ENCODE assay signal across 18 mouse cellular contexts in genomic region chr17:57261796-57262195, GRCm38 (mm10). TPM values are rescaled to one million over a fixed set of nuclear protein-coding genes. Genes with fewer than 3 reads are reported as not detected.
DNase-seq lines count a peak whose midpoint lies in the region; ATAC-seq and TF ChIP-seq lines count a peak whose summit lies in the region.
"Had no signal": no experiment of that assay in that cellular context is flagged by ENCODE, and none has a peak within 500 bp of the region (broad histone marks: within the 10 kb centered on the region; RNA-seq: fewer than 3 reads in every experiment).

No protein-coding gene starts in this region.

- no peak for TF ChIP-seq CTCF in gastrocnemius, adult 2 months (IDR thresholded peaks at IDR 0.05)
- TF ChIP-seq CTCF in MEL (IDR thresholded peaks at IDR 0.05 in 2 of 3, conservative IDR thresholded peaks at IDR 0.05 in 1 of 3; ENCODE audit: control insufficient read depth in 1 of 3, insufficient read depth in 1 of 3, low read depth in 2 of 3, low read length in 3 of 3, poor library complexity in 1 of 3, severe bottlenecking in 1 of 3) = no peak

- H3K4me1 ChIP-seq in hindbrain, embryonic 13.5 days (replicated peaks) = no peaks in the 10 kb centered on the region
- no peaks in the 10 kb centered on the region for H3K4me1 ChIP-seq in hindbrain, embryonic 14.5 days (replicated peaks; ENCODE audit: control insufficient read depth, insufficient read depth, low read length)
- H3K4me1 ChIP-seq in MEL (ENCODE audit: control insufficient read depth in 1 of 2, insufficient read depth in 2 of 2, low read length in 2 of 2) = peaks cover 0 to 16% of the 10 kb centered on the region in 2 experiments; a peak in 3 of 4 replicates
- peaks cover 11% of the 10 kb centered on the region for H3K4me1 ChIP-seq in kidney, embryonic 15.5 days
- H3K4me1 ChIP-seq: forebrain, embryonic 15.5 days had no signal

- peaks cover 39% of the 10 kb centered on the region for H3K36me3 ChIP-seq in hindbrain, embryonic 13.5 days
- H3K36me3 ChIP-seq in hindbrain, embryonic 14.5 days (replicated peaks; ENCODE audit: control insufficient read depth, insufficient read depth) = peaks cover 8% of the 10 kb centered on the region; the same call in 1 of the 2 replicates
- H3K36me3 ChIP-seq in MEL (ENCODE audit: control insufficient read depth in 1 of 2, insufficient read depth in 2 of 2, low read length in 2 of 2) = peaks cover 0 to 4% of the 10 kb centered on the region in 2 experiments; a peak in 2 of 4 replicates
- H3K36me3 ChIP-seq in kidney, embryonic 15.5 days = peaks cover 70% of the 10 kb centered on the region

- H3K9me3 ChIP-seq in hindbrain, embryonic 13.5 days = no peaks in the 10 kb centered on the region
- no peaks in the 10 kb centered on the region for H3K9me3 ChIP-seq in hindbrain, embryonic 14.5 days (ENCODE audit: control insufficient read depth, low read length)
- H3K9me3 ChIP-seq in MEL (replicated peaks; ENCODE audit: insufficient read depth, low read length) = no peaks in the 10 kb centered on the region
- no peaks in the 10 kb centered on the region for H3K9me3 ChIP-seq in kidney, embryonic 15.5 days (replicated peaks)
- H3K9me3 ChIP-seq: embryonic facial prominence, embryonic 12.5 days; forebrain, embryonic 15.5 days; heart, embryonic 12.5 days had no signal

- no peaks in the 10 kb centered on the region for H3K27me3 ChIP-seq in hindbrain, embryonic 13.5 days
- no peaks in the 10 kb centered on the region for H3K27me3 ChIP-seq in hindbrain, embryonic 14.5 days (ENCODE audit: control insufficient read depth, insufficient read depth, low read length)
- H3K27me3 ChIP-seq in MEL (ENCODE audit: control insufficient read depth in 1 of 2, insufficient read depth in 2 of 2, low read length in 2 of 2) = no peaks in the 10 kb centered on the region
- H3K27me3 ChIP-seq in kidney, embryonic 15.5 days = no peaks in the 10 kb centered on the region
- H3K27me3 ChIP-seq: CH12.LX; embryonic facial prominence, embryonic 12.5 days; forebrain, embryonic 15.5 days; heart, embryonic 12.5 days had no signal

- DNase-seq in gastrocnemius, adult 2 months = peak; percentile 48
- no peak for DNase-seq in gastrocnemius, postnatal 25 days
- DNase-seq in hindbrain, embryonic 14.5 days (ENCODE audit: low spot score) = no peak
- DNase-seq in ES-CJ7 (ENCODE audit: low read depth, low spot score) (peak; percentile 50), MEL (ENCODE audit: low read depth, low spot score) (peak; percentile 40)
- DNase-seq: adrenal gland, postnatal 25 days; cerebellum, adult 2 months; cerebellum, postnatal 14 days; heart, adult 18-20 months; kidney, adult 2 months had no signal

- intact Hi-C loops in gastrocnemius, adult 2 months (cut with DNase I) = no loop called here

- TF ChIP-seq EP300 in MEL (IDR thresholded peaks at IDR 0.05; ENCODE audit: low read depth in 1 of 2, low read length in 2 of 2) = no peak

- H3K9ac ChIP-seq in hindbrain, embryonic 13.5 days = no peak overlapping the region
- H3K9ac ChIP-seq in hindbrain, embryonic 14.5 days = no peak overlapping the region
- H3K9ac ChIP-seq in MEL (ENCODE audit: control insufficient read depth, low read depth, low read length, poor library complexity, severe bottlenecking) = no peak overlapping the region
- H3K9ac ChIP-seq in kidney, embryonic 15.5 days = no peak overlapping the region
- H3K9ac ChIP-seq: embryonic facial prominence, embryonic 12.5 days; forebrain, embryonic 15.5 days; heart, embryonic 12.5 days had no signal

- TF ChIP-seq POLR2A in MEL (IDR thresholded peaks at IDR 0.05; ENCODE audit: control insufficient read depth in 1 of 2, insufficient read depth in 1 of 2, low read depth in 1 of 2, low read length in 2 of 2, poor library complexity in 1 of 2) = no peak

- H3K4me3 ChIP-seq in gastrocnemius, adult 2 months = no peak overlapping the region
- no peak overlapping the region for H3K4me3 ChIP-seq in hindbrain, embryonic 13.5 days
- H3K4me3 ChIP-seq in hindbrain, embryonic 14.5 days (replicated peaks; ENCODE audit: low read length) = no peak overlapping the region
- H3K4me3 ChIP-seq in MEL (ENCODE audit: control insufficient read depth in 1 of 2, insufficient read depth in 1 of 2, low read depth in 2 of 2, low read length in 2 of 2) = no peak overlapping the region
- H3K4me3 ChIP-seq in kidney, embryonic 15.5 days (replicated peaks) = no peak overlapping the region
- H3K4me3 ChIP-seq: embryonic facial prominence, embryonic 12.5 days; forebrain, embryonic 15.5 days; heart, embryonic 12.5 days had no signal

- no peaks in the 10 kb centered on the region for H3K79me2 ChIP-seq in MEL (ENCODE audit: control insufficient read depth, insufficient read depth, low read length, poor library complexity)

- no peak for TF ChIP-seq RAD21 in MEL (IDR thresholded peaks at IDR 0.05; ENCODE audit: low read depth, low read length)

- H3K4me2 ChIP-seq in hindbrain, embryonic 13.5 days = no peak overlapping the region
- H3K4me2 ChIP-seq in hindbrain, embryonic 14.5 days (replicated peaks) = no peak overlapping the region
- no peak overlapping the region for H3K4me2 ChIP-seq in kidney, embryonic 15.5 days
- H3K4me2 ChIP-seq: embryonic facial prominence, embryonic 12.5 days; forebrain, embryonic 15.5 days; heart, embryonic 12.5 days had no signal

- ATAC-seq in hindbrain, embryonic 13.5 days (ENCODE audit: low FRiP score) = 0 out of 2 replicates have a peak, but pooled peaks have one; percentile 28
- ATAC-seq in hindbrain, embryonic 14.5 days (ENCODE audit: low FRiP score) = no peak
- no peak for ATAC-seq in kidney, embryonic 15.5 days (replicated peaks; ENCODE audit: low FRiP score)
- ATAC-seq: forebrain, embryonic 15.5 days; intestine, embryonic 16.5 days had no signal

- 50% methylated on average over 1 of the region's 1 CpGs for WGBS in hindbrain, embryonic 13.5 days
- 65% methylated on average over 1 of the region's 1 CpGs for WGBS in hindbrain, embryonic 14.5 days
- 25% methylated on average over 1 of the region's 1 CpGs for WGBS in kidney, embryonic 15.5 days

- peak overlapping the region; percentile 89 for H3K27ac ChIP-seq in gastrocnemius, adult 2 months
- H3K27ac ChIP-seq in hindbrain, embryonic 13.5 days = no peak overlapping the region
- no peak overlapping the region for H3K27ac ChIP-seq in hindbrain, embryonic 14.5 days
- no peak overlapping the region for H3K27ac ChIP-seq in MEL (ENCODE audit: control insufficient read depth, low read depth, low read length)
- H3K27ac ChIP-seq in kidney, embryonic 15.5 days = no peak overlapping the region
- H3K27ac ChIP-seq: embryonic facial prominence, embryonic 12.5 days; forebrain, embryonic 15.5 days had no signal

TF ChIP-seq in MEL, 35 proteins besides CTCF, POLR2A, EP300 and RAD21 (continues in another document):
- TF ChIP-seq POLR2AphosphoS2 (IDR thresholded peaks at IDR 0.05; ENCODE audit: low read length) (no peak), CHD2 (IDR thresholded peaks at IDR 0.05; ENCODE audit: low read length) (no peak), GATA1 (IDR thresholded peaks at IDR 0.05; ENCODE audit: low read depth, low read length) (no peak), MYB (IDR thresholded peaks at IDR 0.05; ENCODE audit: low read depth, low read length) (no peak), ELF1 (IDR thresholded peaks at IDR 0.05; ENCODE audit: low read depth, low read length) (no peak), RCOR1 (IDR thresholded peaks at IDR 0.05; ENCODE audit: low read depth, low read length) (no peak), MAX (IDR thresholded peaks at IDR 0.05; ENCODE audit: low read length) (no peak)

RNA-seq across cellular contexts. Expression of gene Trip10, which starts 12.5 kb away (rescaled TPM):
- 100 to 1,000 TPM; 170 to 176 TPM for total RNA-seq in gastrocnemius, adult 2 months (2021)
- total RNA-seq in gastrocnemius, postnatal 25 days (2021) = 100 to 1,000 TPM; 132 to 134 TPM
- polyA plus RNA-seq in hindbrain, embryonic 13.5 days (2015; fragmentation: Nextera tagmentation; extraction: Ambion mirVana) = 12.5 and 14.6 TPM in 2 replicates
- polyA plus RNA-seq in hindbrain, embryonic 14.5 days (2014; fragmentation: Nextera tagmentation; extraction: Ambion mirVana) = 9.5 and 10.1 TPM in 2 replicates
- total RNA-seq in MEL (2012; rRNA removed) = 8.9 and 10.9 TPM in 2 replicates
- 10 to 100 TPM in 1 of 2 experiments, not detected in 1; 20.8 TPM for polyA plus RNA-seq in MEL (2012; ENCODE audit: insufficient read depth in 1 of 2, insufficient read length in 2 of 2, low read depth in 1 of 2, low replicate concordance in 2 of 2, missing spikeins in 1 of 2)
- polyA plus RNA-seq in kidney, embryonic 15.5 days (2015; fragmentation: Nextera tagmentation; extraction: Ambion mirVana) = 44.5 and 47.5 TPM in 2 replicates

RNA-seq across cellular contexts. Expression of gene Gpr108, which starts 13.6 kb away (rescaled TPM):
- total RNA-seq in gastrocnemius, adult 2 months (2021) = 10 to 100 TPM; 24.0 to 24.4 TPM
- 10 to 100 TPM; 20.7 to 22.7 TPM for total RNA-seq in gastrocnemius, postnatal 25 days (2021)
- 22.4 and 23.8 TPM in 2 replicates for polyA plus RNA-seq in hindbrain, embryonic 13.5 days (2015; fragmentation: Nextera tagmentation; extraction: Ambion mirVana)
- 22.1 and 24.3 TPM in 2 replicates for polyA plus RNA-seq in hindbrain, embryonic 14.5 days (2014; fragmentation: Nextera tagmentation; extraction: Ambion mirVana)
- total RNA-seq in MEL (2012; rRNA removed) = 21.8 and 22.1 TPM in 2 replicates
- 10 to 100 TPM in 1 of 2 experiments, not detected in 1; 35.9 TPM for polyA plus RNA-seq in MEL (2012; ENCODE audit: insufficient read depth in 1 of 2, insufficient read length in 2 of 2, low read depth in 1 of 2, low replicate concordance in 2 of 2, missing spikeins in 1 of 2)
- polyA plus RNA-seq in kidney, embryonic 15.5 days (2015; fragmentation: Nextera tagmentation; extraction: Ambion mirVana) = 35.6 and 39.5 TPM in 2 replicates

RNA-seq across cellular contexts. Expression of gene Vav1, which starts 17.1 kb away (rescaled TPM):
- under 1 TPM; 0.46 to 0.56 TPM for total RNA-seq in gastrocnemius, adult 2 months (2021)
- total RNA-seq in gastrocnemius, postnatal 25 days (2021) = under 1 TPM; 0.33 to 0.56 TPM
- polyA plus RNA-seq in hindbrain, embryonic 13.5 days (2015; fragmentation: Nextera tagmentation; extraction: Ambion mirVana) = 1.8 and 2.2 TPM in 2 replicates
- 1.7 TPM in 2 replicates for polyA plus RNA-seq in hindbrain, embryonic 14.5 days (2014; fragmentation: Nextera tagmentation; extraction: Ambion mirVana)
- 81.8 and 86.7 TPM in 2 replicates for total RNA-seq in MEL (2012; rRNA removed)
- 10 to 100 TPM in 1 of 2 experiments, not detected in 1; 99.6 TPM for polyA plus RNA-seq in MEL (2012; ENCODE audit: insufficient read depth in 1 of 2, insufficient read length in 2 of 2, low read depth in 1 of 2, low replicate concordance in 2 of 2, missing spikeins in 1 of 2)
- 1.7 and 1.8 TPM in 2 replicates for polyA plus RNA-seq in kidney, embryonic 15.5 days (2015; fragmentation: Nextera tagmentation; extraction: Ambion mirVana)

RNA-seq across cellular contexts. Expression of gene C3, which starts 33.9 kb away (rescaled TPM):
- total RNA-seq in gastrocnemius, adult 2 months (2021) = 10 to 100 TPM; 10.3 to 24.5 TPM
- total RNA-seq in gastrocnemius, postnatal 25 days (2021) = 10 to 100 TPM in 1 of 2 experiments, 1 to 10 TPM in 1; 2.5 to 26.2 TPM
- 1.3 TPM in 2 replicates for polyA plus RNA-seq in hindbrain, embryonic 13.5 days (2015; fragmentation: Nextera tagmentation; extraction: Ambion mirVana)
- polyA plus RNA-seq in hindbrain, embryonic 14.5 days (2014; fragmentation: Nextera tagmentation; extraction: Ambion mirVana) = 2.0 and 2.7 TPM in 2 replicates
- 0.35 and 0.59 TPM in 2 replicates for total RNA-seq in MEL (2012; rRNA removed)
- 1 to 10 TPM in 1 of 2 experiments, not detected in 1; 3.2 TPM for polyA plus RNA-seq in MEL (2012; ENCODE audit: insufficient read depth in 1 of 2, insufficient read length in 2 of 2, low read depth in 1 of 2, low replicate concordance in 2 of 2, missing spikeins in 1 of 2)
- polyA plus RNA-seq in kidney, embryonic 15.5 days (2015; fragmentation: Nextera tagmentation; extraction: Ambion mirVana) = 2.3 and 5.4 TPM in 2 replicates
- polyA plus RNA-seq: forebrain, embryonic 11.5 days had no signal

Comparison
In these comparisons a context has a peak if more than half of its experiments do, and no peak if none do; other contexts are left out.
1. DNase-seq: peak in gastrocnemius, adult 2 months (single experiment), ES-CJ7 (single experiment) and MEL (single experiment); none in gastrocnemius, postnatal 25 days (single experiment) and hindbrain, embryonic 14.5 days (single experiment).